Mouse (Mus musculus): Measurements from ENCODE around the gene Sbf1.

Gene Sbf1

DNA sequence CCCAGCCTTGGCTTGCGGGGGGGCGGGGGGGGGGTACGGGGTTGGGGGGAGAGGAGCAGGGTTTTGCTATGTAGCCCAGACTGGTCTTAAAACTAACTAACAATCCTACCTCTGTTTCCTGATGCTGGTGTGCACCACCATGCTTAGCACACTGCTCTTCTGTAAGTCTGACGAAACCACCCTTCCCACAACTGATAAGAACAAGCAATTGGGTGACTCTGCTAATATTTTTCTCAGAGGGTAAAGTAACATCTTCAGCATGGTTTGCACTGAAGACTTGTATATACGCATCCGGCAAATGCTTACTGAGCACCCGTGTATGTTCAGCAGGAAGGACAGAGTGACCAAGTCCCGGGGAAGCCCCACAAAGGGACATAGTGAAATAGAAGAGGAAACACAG, 6.2 kb upstream of the Sbf1 start:
- no peak for DNase-seq (ENCODE audit: low read depth, low spot score)

DNA sequence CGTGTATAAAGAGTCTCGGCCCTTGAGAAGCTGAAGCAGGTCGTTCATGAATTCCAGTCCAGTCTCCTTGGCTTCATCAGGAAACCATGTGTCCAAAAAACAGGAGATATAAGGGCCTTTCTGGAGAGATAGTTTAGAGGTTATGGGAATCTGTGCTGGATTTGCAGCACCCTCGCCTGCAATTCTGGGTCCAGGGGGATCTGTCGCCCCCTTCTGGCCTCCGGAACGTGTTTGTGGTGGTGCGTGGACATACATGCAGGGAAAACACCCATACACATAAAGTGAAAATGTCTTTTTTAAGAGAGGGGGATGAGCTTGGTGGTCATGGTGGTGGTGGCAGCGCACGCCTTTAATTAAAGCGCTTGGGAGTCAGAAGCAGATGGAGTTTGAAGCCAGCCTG, 1.0 kb upstream of the Sbf1 start:
- DNase-seq (ENCODE audit: low read depth, low spot score), result no peak

DNA sequence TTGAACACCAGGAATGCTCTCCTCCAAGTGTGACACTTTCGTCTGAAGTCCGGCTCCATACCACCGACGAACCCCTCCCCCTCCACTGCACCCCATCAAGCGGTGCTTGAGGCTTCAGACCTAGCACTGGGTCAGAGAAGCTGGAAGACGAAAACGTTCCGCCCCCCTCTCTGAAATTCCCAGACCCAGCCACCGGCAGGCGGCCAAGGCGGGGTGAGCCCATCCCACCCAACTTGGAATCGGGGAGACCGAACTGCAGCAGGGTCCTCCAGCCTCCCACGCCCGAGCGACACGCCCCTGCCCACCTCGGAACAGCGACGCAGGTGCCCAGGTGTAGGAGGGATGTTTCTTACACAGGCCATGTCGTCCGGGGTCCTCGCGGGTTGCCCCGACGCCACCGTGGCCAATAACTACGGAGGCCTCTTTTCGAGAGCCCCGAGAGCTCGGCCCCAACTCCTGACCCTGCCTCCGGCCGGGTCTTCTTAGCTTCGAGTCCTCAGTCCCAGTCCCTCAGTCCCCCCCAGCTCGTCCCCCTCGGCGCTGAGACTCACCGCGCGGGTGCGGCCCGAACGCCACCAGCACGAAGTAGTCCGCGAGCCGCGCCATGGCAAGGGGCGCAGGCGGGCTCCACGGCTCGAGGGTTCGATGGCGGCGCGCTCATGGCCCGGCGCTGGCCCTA, 461 bp downstream of the Sbf1 start:
- DNase-seq (ENCODE audit: low read depth, low spot score), result no peak

DNA sequence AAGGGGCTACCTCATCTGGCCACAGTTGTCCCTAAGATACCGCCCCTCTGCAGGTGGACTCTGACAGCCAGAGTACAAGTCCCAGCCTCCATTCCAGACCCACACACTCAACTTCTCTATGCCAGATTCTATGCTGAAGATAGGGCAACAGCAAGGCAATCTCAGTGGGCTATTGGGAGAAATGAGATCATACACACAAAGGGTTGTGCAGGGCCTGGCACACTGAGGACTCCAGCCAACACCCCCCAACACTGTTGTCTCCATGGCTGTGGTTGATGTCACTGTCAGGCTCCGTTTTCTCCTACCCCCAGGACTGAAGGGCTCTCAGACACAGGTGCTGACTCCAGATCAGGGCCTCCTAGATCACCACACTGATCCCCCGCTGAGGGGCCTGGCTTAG, 1.0 kb downstream of the Sbf1 start:
- no peak for DNase-seq (ENCODE audit: low read depth, low spot score)

DNA sequence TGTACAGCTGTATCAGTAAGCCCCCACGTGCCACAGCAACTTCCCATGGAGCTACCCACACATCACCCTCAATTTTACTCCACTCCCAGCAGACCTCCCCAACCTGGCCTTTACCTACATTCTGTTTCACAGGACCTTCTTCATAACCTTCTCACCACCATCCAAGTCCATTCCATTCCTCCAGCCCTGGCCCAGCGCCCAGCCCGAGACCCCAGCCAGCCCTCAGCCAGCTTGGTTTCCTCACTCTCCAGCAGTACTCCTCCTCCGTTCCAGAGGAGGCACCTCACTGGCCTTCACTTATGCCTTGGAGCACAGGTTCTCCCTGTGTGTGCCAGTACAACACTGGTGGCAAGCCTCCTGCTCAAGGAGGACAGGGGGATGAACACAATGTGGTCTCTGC, 1.8 kb downstream of the Sbf1 start:
- DNase-seq (ENCODE audit: low read depth, low spot score), result no peak

DNA sequence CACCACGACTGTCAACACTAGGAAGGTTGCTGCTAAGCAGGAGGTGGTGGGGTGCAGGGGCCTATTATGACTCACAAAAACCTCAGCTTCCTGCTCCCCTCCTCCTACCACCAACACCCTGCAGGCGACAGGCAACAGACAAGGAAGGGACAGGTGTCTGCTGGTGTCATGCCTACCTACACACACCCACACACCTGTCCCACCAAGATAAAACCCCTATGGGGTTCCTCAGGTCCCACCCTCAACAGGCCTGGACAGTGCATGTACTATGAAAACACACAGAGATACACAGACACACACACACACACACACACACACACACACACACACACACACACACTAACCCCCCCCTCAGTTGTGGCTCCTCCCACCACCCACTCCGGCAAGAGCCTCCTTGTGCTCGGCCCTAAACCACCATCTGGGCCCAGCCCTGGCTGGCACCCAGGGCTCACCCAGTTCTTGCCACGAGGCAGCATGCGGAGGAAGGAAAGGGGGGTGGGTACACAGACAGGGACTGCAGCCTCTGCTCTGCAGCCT, 5.1 kb downstream of the Sbf1 start:
- DNase-seq (ENCODE audit: low read depth, low spot score), result no peak

DNA sequence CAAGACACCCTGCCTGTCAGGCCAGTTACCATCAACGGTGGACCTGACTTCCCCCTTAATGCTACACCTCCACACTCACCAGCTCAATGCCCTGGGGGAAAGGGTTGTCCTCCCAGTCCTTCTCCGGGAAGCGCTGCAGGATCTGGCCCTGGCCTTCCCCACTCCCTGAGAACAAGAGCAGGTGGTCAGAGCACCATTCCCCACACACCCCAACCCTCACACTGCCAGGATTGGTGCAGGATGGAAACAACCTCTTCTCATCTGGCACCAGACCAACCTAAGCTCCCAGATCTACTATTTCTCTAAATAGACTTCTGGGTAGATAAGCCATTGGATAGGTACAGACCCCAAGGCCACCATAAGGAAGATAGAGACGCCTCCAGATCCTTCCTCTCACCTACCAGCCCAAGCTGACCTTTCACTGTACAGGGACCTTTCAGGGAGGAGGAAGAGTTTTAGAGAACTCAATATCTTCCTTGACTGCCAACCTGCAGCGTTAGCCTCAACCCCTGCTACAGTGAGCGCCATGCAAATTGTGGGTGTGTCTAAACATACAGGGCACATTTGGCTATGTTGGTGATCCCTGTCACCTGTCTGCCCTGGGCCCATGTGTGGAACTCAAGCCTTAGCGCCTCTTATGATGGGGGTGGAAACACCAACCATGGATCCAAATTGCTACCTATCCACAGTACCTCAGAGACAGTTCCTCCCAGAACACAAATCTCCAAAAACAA, 6.5 kb downstream of the Sbf1 start:
- DNase-seq (ENCODE audit: low read depth, low spot score), result no peak

DNA sequence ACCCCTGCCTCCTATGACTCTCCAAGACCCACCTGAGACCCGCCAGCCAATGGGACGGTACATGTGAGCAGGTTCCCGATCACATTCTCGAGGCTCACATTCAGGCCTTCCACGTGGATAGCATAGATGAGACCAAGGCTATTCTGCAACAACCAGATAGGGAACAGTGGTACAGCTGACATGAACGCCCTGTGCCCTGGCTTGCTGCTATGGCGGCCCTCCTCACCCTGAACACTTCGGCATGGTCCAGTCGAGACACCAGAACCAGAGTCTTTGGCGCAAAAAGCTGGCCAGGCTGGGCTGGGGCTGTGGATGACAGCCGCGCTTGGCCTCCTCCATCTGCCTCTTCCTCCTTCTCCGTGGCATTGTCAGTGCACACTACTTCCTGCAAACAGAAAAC, 7.7 kb downstream of the Sbf1 start:
- no peak for DNase-seq (ENCODE audit: low read depth, low spot score)

DNA sequence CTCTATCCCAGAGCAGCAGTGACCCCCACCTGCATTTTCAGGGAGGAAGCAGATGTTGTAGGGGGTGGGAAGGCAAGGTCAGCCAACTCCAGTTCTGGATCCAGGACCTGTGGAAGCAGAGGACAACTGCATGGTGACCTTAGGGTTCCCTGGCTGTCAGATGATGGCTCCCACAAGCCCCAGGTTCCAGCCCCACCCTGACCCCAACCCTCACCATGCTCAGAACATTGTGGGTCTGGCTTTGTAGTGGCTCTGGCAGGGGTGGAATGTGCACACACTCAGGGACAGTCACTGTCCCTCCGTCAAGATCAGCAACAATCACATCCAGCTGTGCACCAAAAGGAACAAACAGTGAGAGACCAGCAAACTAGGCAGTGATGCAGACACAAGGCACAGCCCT, 9.1 kb downstream of the Sbf1 start:
- DNase-seq (ENCODE audit: low read depth, low spot score), result no peak

DNA sequence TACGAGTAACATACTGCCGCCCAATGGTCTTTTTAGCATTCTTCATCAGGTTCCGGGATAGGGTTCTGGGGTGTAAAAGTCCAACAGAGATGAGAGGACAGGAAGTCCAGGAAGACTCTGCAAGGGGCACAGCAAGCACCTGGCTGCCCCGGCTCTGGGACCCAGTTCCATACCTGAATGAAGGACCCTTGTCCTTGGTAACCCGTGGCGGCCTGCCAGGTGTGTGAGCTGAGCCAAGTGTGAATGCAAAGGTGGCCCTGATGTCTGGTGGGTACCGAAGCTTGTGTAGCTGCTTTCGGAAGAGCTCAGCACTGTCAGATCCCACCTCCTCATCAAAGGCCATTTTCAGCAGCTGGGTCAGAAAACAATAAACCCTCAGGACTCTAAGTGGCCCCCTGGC, 14.5 kb downstream of the Sbf1 start:
- DNase-seq (ENCODE audit: low read depth, low spot score), result no peak

DNA sequence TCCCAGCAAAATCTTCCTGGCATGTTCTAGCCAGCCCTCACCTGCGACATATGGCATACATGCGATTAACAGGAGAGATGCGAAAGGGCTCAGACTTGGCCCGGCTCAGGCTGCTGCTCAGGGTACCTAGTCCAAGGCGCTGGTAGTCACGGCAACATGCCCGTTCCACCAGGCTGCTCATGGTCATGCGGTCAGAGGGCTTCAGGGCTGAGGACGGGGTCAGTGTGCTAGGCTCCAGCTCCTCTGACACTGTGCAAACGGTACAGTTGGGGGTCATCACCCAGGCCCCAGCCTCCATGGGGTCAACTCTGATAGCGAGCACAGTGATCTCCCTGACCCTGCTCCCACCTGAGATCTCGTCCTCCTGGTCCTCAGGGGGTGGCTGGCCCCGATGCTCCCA, 14.9 kb downstream of the Sbf1 start:
- DNase-seq (ENCODE audit: low read depth, low spot score), result no peak

DNA sequence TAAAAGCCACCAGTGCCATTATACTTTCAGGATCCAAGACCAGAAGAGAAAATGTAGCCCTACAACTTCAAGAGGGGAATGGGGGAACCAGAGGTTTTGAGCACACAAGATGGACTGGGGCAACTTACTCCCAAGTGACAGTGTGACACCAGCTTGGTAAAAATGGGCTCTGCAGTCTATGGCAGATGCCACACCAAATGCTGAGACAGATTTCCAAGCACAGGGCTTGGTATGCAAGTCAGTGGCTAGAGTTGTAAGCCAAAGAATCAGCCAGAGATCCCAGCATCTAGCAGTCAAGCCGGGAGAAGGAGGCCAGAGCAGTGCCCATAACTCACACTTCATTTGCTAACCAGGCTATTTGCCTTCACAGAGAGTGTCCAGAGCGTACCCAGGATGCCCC, 17.4 kb downstream of the Sbf1 start:
- DNase-seq (ENCODE audit: low read depth, low spot score), result no peak

DNA sequence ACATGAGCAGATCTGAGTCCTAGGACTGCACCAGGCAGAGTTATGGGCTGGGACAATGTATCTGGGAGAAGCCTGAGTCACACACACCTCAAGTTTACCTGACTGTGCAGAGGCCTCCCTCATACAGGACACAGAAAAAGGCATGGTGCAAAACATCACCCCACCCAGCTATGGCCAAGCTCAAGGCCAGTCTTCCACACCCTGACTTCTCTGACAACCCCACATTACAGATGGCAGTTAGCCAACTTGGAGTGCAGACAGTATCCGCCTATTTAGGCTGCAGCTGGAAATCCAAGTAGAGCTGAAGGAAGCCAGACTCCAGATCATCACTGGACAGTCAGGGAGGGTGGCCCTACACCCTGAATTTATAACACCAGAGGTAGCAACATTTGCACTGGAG, 18.6 kb downstream of the Sbf1 start:
- DNase-seq (ENCODE audit: low read depth, low spot score), result no peak

DNA sequence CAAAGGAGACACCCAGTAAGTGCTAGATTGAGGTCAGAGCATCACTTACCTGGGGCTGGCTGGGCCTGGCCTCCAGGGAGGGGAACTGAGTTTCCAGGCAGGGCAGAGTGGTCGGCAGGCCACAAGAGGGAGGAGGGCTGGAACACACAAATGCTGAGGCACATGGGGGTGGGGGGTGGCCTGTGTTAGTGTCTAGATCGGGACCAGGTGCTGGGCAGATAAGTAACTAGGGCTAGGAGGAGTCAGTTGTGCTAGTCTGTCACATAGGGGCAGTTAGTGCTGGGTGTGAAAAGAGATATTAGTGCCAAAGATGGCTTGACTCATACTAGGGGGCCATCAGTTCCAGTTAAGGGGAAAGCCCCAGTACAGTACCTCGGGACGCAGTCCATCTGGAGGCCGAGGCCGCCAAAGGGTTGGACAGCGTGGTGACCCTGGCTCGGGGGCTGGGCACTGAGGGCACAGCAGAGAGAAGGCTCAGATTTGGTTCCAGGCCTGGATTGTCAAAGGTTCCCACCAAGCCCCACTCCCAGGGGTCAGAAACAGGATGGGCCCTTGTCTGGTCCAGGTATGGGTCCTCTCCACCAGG, 19.4 kb downstream of the Sbf1 start:
- DNase-seq (ENCODE audit: low read depth, low spot score), result no peak

DNA sequence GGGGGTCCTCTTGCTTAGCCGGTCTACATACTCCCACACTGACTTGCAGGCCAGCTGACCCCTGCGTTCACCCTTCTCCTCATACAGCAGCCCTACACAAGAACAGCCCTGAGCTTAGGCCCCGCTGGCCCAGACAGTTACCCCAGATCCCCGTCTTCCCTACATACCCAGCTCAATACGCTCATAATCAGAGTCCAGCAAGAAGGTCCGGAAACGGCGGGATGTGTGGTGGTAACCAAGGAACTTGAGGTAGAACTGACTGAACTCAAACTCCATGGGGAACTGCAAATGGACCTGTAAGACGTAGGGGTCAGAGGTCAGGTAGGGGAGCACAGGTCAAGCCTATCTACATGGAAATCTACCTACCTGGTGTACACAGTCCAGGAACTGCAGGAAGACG, 21.3 kb downstream of the Sbf1 start:
- no peak for DNase-seq (ENCODE audit: low read depth, low spot score)

DNA sequence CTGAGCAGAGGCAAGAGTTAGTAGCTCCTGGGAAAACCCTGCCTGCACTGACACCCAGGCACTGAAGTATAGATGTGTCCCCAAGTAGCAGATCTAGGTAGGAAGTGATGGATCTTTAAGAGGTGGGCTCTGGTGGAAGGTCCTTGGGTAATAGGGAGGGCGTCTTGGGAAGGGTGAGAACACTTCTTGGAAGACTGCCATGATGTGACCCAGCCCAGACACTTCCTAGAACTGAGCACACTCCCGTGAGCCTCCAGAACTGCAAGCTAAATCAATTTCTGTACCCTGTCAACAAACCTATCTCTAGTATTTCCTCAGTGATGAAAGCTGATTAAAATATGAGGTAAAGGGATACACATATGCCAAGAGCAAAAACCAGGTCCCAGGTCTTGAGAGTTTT, 22.3 kb downstream of the Sbf1 start:
- no peak for DNase-seq (ENCODE audit: low read depth, low spot score)

DNA sequence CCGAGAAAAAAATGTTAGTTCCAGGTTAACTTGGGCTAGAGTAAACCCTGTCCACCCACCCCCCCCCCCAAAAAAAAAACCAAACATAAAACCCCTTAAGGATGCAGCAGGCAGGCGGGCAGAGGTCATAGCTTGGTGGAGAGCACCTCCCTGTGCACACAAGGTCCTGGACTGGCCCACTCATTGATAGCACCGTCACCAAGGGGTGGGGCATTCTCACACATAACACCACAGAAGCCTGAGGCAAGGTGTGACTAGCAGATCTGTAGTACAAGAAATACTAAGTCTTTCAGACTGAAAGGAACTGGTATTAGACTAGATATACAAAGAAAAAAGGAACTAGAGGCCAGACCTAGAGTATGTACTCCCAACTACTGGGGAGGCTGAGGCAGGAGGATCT, 23.6 kb downstream of the Sbf1 start:
- no peak for DNase-seq (ENCODE audit: low read depth, low spot score)

DNA sequence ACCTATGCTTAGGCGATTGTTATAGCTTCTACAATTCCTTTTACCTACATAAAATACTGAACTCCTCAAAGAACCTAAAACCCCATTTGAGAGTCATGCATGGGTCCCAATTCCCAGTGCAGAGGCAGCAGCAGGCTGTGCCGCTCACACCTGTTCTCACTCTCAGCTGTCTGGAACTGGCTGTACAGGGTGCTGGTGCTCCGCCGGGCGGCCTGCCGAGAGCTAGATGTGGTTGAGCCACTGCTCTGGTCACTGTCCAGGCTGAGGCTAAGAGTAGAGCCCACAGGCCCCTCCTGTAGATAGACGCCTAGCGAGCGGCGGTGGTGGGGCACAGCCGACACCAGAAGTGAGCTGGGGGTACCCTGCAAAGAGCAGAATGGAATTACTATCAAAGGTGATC, 25.7 kb downstream of the Sbf1 start:
- no peak for DNase-seq (ENCODE audit: low read depth, low spot score)

DNA sequence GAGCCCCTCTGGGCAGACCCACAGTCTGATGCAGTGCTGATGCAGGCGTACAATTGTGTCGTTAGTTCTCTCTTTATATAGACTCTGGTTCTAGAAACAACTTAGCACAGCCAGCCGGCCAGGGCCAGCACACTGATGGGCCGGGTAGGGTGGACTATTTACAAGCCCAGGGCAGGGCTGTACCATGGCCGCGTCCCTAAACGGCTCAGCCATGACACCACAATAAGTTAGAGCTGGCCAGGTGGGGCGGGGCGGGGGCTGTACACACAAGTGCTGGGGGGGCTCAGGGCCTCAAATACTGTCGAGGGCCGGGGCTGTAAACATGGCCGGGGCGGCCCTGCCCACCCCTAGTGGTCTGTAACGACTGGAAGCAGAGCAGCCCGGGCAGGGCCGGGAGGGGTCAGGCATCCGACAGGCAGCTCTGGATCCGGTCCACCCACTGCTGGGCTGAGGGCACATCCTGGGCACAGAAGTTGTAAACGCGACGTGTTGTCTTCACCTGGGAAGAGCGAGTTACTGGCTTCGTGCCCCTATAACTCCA, 26.8 kb downstream of the Sbf1 start:
- DNase-seq (ENCODE audit: low read depth, low spot score), result no peak

DNA sequence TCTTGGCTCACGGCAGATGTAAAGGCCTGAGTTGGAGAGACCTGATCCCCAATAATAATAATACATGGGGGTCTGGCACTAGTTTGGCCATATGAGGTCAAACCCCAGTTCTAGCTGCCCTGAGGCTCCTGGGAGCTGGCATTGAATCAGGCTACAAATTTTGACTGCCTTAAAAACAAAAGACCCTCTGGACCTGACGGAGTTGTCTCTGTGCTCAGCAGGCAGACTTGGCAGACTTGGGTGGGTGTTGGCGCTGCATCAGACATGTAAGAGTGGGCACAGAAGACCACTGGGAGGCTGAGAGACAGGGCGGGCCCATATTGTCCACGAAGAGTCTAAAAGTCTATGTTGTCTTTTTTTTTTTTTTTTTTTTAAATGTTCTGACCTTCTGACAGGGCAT, 28.5 kb downstream of the Sbf1 start:
- DNase-seq (ENCODE audit: low read depth, low spot score), result no peak

DNA sequence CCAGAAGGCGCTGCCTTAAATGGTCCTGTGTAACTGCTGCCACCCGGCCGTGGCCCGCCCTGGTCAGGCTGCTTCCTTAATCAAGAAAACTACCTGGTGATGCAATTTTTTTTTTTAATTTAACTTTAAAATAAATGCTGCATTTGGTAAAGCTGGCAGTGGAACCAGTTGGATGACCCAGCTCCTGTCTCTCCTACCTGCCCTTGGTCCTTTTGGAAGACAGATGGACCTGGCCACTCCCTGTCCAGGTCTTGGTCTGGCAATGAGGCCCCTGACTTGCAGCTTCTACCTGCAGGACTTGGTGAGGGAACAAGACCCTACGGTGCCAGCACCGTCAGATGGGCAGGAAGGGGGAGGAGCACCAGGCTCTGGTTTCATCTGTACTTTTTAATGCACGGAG, 29.0 kb downstream of the Sbf1 start:
- DNase-seq (ENCODE audit: low read depth, low spot score), result no peak

DNA sequence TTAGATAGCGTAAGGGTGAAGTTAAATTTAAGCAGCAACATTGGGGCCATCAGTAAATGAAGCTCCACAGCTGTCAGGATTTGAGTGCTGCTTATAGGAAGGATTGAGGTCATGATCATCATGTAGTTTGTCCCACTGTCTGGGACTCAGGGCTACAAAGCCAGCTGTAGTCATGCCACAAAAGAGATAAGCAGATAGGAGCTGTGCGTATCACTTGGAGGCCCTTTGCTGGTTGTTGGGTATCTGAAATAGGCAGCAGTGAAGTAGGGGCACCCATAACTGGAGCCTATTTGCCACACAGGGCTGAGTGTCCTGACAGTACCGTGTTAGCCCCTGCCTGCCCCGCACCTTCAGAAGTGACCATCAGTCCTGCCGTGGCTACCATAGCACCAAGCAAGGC, 29.6 kb downstream of the Sbf1 start:
- no peak for DNase-seq (ENCODE audit: low read depth, low spot score)

DNA sequence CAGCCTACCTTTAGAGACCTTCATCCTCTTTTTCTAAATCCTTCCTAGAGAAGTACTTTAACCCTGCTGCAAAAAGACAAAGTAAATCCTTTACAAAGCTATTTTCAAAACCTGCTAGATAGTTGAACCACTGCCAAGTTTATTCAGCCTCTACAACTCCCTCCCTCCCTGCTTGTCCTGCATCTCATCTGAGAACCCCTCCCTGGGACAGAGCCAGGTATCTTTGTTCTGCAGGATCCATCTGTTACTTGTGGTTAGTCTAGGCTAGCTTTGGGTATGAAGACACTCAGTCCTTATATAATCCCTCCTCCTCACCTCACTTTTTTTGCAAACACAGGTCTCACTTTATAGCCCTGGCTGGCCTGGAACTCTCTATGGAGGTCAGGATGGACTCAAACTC, 30.1 kb downstream of the Sbf1 start:
- DNase-seq (ENCODE audit: low read depth, low spot score), result no peak

Measured in embryo, embryonic 11.5 days (tissue).